Mouse (Mus musculus): ENCODE measurements around the gene Slc16a11. TPM values are rescaled to one million over a fixed set of nuclear protein-coding genes. Genes with fewer than 3 reads are reported as not detected.

The Slc16a11 gene
- polyA plus RNA-seq, 1 experiment from 2014 or later = 0.36 TPM

- Histone ChIP-seq H3K36me3 (ENCODE audit: control insufficient read depth, insufficient read depth, low read length) (no peaks in the 10 kb centered on the region), H3K4me3 (ENCODE audit: low read depth, low read length) (no peak overlapping the region), H3K27me3 (ENCODE audit: control insufficient read depth, insufficient read depth, low read length) (no peaks in the 10 kb centered on the region), H3K27ac (ENCODE audit: low read depth, low read length) (no peak overlapping the region), H3K4me2 (no peak overlapping the region), H3K4me1 (ENCODE audit: control insufficient read depth, insufficient read depth, low read length) (no peaks in the 10 kb centered on the region), H3K9me3 (replicated peaks; ENCODE audit: control insufficient read depth, low read length) (no peaks in the 10 kb centered on the region), H3K9ac (ENCODE audit: low read depth, low read length) (no peak overlapping the region)
- no peak for ATAC-seq (replicated peaks; ENCODE audit: insufficient number of reproducible peaks, low FRiP score, low TSS enrichment)
- whole genome bisulfite sequencing (ENCODE audit: insufficient replicate concordance) = 82% methylated on average over 4 of the region's 4 CpGs
These were observed 20.4 kb upstream of the Slc16a11 start for GRCm38 (mm10) chr11:70192157-70192556.

DNA sequence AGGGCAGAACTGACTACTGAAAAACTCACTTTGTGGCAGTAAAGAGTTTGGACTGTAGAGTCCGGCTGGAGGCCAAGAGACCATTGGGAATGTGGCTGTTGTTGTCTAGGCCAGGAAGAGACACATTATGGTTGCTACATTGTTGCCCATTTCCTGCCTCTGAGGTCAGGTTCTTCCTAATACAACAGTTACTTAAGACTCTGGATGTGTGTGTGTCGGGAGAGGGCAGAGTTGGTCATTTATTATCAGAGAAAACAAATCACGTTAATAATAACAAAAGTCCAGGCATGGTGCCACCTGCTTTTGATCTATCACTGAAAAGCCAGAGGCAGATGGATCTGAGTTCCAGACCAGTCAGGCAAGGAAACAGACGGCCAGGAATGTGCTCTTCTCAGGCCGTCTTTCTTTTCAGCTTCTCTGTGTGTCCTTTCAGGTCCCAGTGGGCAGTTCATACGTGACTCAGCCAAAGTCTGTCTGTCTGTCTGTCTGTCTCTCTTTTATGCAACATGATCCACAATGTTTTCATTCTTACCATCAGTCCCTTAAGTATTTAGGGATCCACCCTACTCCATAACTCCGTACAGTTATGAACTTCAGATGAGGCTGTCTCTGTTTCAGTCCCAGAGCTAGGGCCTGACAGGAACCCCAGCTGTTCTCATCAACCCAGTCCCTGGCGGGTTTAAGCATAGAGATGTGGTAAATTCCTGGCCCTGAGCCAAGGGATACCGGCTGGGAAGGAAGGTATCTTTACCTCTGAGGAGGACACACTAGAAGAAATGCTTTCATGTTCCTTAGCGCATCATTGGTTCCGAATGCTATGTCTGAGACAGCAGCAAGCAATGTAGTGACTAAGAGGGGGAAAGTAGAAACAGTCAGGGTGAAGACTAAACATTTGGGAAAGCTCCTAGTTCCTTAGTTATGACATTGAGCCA lies 18.9 kb upstream of the Slc16a11 start:
- H3K9ac ChIP-seq (ENCODE audit: low read depth, low read length) = no peak overlapping the region
- H3K36me3 ChIP-seq (ENCODE audit: control insufficient read depth, insufficient read depth, low read length) = no peaks in the 10 kb centered on the region
- ATAC-seq (replicated peaks; ENCODE audit: insufficient number of reproducible peaks, low FRiP score, low TSS enrichment) = no peak
- no peak overlapping the region for H3K4me2 ChIP-seq
- no peaks in the 10 kb centered on the region for H3K9me3 ChIP-seq (replicated peaks; ENCODE audit: control insufficient read depth, low read length)
- 53% methylated on average over 11 of the region's 11 CpGs for WGBS (ENCODE audit: insufficient replicate concordance)
- H3K4me1 ChIP-seq (ENCODE audit: control insufficient read depth, insufficient read depth, low read length) = no peaks in the 10 kb centered on the region
- H3K4me3 ChIP-seq (ENCODE audit: low read depth, low read length) = no peak overlapping the region
- H3K27me3 ChIP-seq (ENCODE audit: control insufficient read depth, insufficient read depth, low read length) = no peaks in the 10 kb centered on the region
- H3K27ac ChIP-seq (ENCODE audit: low read depth, low read length) = no peak overlapping the region

- H3K27me3 ChIP-seq (ENCODE audit: control insufficient read depth, insufficient read depth, low read length) = no peaks in the 10 kb centered on the region
- no peak overlapping the region for H3K27ac ChIP-seq (ENCODE audit: low read depth, low read length)
- no peak overlapping the region for H3K4me3 ChIP-seq (ENCODE audit: low read depth, low read length)
- no peaks in the 10 kb centered on the region for H3K36me3 ChIP-seq (ENCODE audit: control insufficient read depth, insufficient read depth, low read length)
- no peak overlapping the region for H3K9ac ChIP-seq (ENCODE audit: low read depth, low read length)
- 83% methylated on average over 3 of the region's 3 CpGs for WGBS (ENCODE audit: insufficient replicate concordance)
- no peaks in the 10 kb centered on the region for H3K9me3 ChIP-seq (replicated peaks; ENCODE audit: control insufficient read depth, low read length)
- no peak for ATAC-seq (replicated peaks; ENCODE audit: insufficient number of reproducible peaks, low FRiP score, low TSS enrichment)
- H3K4me2 ChIP-seq = no peak overlapping the region
- no peaks in the 10 kb centered on the region for H3K4me1 ChIP-seq (ENCODE audit: control insufficient read depth, insufficient read depth, low read length)
These were observed 14.2 kb upstream of the Slc16a11 start for GRCm38 (mm10) chr11:70198332-70198731.

GRCm38 (mm10) chr11:70199107-70199506 lies 13.4 kb upstream of the Slc16a11 start:
- H3K36me3 ChIP-seq (ENCODE audit: control insufficient read depth, insufficient read depth, low read length) = no peaks in the 10 kb centered on the region
- no peak overlapping the region for H3K4me3 ChIP-seq (ENCODE audit: low read depth, low read length)
- ATAC-seq (replicated peaks; ENCODE audit: insufficient number of reproducible peaks, low FRiP score, low TSS enrichment) = no peak
- H3K27ac ChIP-seq (ENCODE audit: low read depth, low read length) = no peak overlapping the region
- WGBS (ENCODE audit: insufficient replicate concordance) = 76% methylated on average over 8 of the region's 8 CpGs
- no peak overlapping the region for H3K4me2 ChIP-seq
- H3K9me3 ChIP-seq (replicated peaks; ENCODE audit: control insufficient read depth, low read length) = no peaks in the 10 kb centered on the region
- no peaks in the 10 kb centered on the region for H3K4me1 ChIP-seq (ENCODE audit: control insufficient read depth, insufficient read depth, low read length)
- H3K27me3 ChIP-seq (ENCODE audit: control insufficient read depth, insufficient read depth, low read length) = no peaks in the 10 kb centered on the region
- H3K9ac ChIP-seq (ENCODE audit: low read depth, low read length) = no peak overlapping the region

DNA sequence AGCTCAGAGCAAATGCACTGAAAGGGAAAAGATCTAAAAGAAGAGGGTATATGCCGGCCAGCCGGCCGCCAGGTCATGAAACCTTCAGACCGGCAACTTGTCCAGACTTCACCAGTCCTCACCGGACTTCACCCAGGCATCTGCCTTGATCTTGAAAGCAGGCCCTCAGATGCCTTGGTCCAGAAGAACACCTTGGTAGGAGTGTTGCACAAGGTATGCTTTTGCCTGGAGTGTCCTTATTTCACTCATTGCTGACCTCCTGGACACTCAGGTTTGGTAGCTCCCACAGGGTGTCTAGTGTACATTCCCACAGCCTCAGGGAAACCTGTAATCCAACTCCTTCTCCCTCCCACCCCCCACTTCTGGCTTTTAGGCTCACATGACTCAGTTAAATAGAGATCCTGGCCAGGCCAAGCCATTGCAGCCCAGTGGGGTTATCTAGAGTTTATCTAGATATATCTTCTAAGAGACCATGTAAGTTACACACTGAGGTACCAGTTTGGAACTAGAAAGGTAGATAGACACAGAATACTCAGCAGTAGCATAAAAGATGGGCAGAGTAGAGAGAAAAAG lies 12.4 kb upstream of the Slc16a11 start:
- H3K27ac ChIP-seq (ENCODE audit: low read depth, low read length) = no peak overlapping the region
- H3K27me3 ChIP-seq (ENCODE audit: control insufficient read depth, insufficient read depth, low read length) = peaks cover 3% of the 10 kb centered on the region; the same call in 1 of the 2 replicates
- no peaks in the 10 kb centered on the region for H3K4me1 ChIP-seq (ENCODE audit: control insufficient read depth, insufficient read depth, low read length)
- no peak for ATAC-seq (replicated peaks; ENCODE audit: insufficient number of reproducible peaks, low FRiP score, low TSS enrichment)
- no peak overlapping the region for H3K4me3 ChIP-seq (ENCODE audit: low read depth, low read length)
- H3K36me3 ChIP-seq (ENCODE audit: control insufficient read depth, insufficient read depth, low read length) = no peaks in the 10 kb centered on the region
- H3K4me2 ChIP-seq = no peak overlapping the region
- 85% methylated on average over 5 of the region's 5 CpGs for WGBS (ENCODE audit: insufficient replicate concordance)
- H3K9me3 ChIP-seq (replicated peaks; ENCODE audit: control insufficient read depth, low read length) = no peaks in the 10 kb centered on the region
- H3K9ac ChIP-seq (ENCODE audit: low read depth, low read length) = no peak overlapping the region

DNA sequence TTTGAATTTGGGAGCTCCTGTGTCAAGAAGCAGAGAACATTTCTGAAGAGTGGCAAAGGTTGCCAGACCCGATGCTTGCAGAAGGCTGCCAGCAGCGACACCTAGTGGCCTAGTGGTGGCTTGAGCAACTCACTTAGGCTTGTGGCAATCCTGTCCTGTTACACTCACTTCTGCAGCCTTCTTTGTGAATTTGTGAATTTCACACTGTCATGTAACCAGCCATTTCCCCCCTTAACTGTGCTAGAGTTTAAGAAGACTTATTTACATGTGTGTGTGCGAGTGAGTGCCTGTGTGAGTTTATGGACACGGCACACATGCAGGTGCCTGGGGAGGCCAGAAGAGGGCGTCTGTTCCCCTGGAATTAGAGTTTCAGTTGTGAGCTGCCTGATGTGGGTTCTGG lies 10.9 kb upstream of the Slc16a11 start:
- no peaks in the 10 kb centered on the region for H3K9me3 ChIP-seq (replicated peaks; ENCODE audit: control insufficient read depth, low read length)
- no peak overlapping the region for H3K4me2 ChIP-seq
- no peak for ATAC-seq (replicated peaks; ENCODE audit: insufficient number of reproducible peaks, low FRiP score, low TSS enrichment)
- no peaks in the 10 kb centered on the region for H3K36me3 ChIP-seq (ENCODE audit: control insufficient read depth, insufficient read depth, low read length)
- no peaks in the 10 kb centered on the region for H3K4me1 ChIP-seq (ENCODE audit: control insufficient read depth, insufficient read depth, low read length)
- peaks cover 4% of the 10 kb centered on the region; the same call in 1 of the 2 replicates for H3K27me3 ChIP-seq (ENCODE audit: control insufficient read depth, insufficient read depth, low read length)
- 33% methylated on average over 5 of the region's 5 CpGs for WGBS (ENCODE audit: insufficient replicate concordance)
- H3K4me3 ChIP-seq (ENCODE audit: low read depth, low read length) = no peak overlapping the region
- H3K27ac ChIP-seq (ENCODE audit: low read depth, low read length) = no peak overlapping the region
- H3K9ac ChIP-seq (ENCODE audit: low read depth, low read length) = no peak overlapping the region

- H3K4me3 ChIP-seq (ENCODE audit: low read depth, low read length) = no peak overlapping the region
- H3K36me3 ChIP-seq (ENCODE audit: control insufficient read depth, insufficient read depth, low read length) = no peaks in the 10 kb centered on the region
- no peaks in the 10 kb centered on the region for H3K9me3 ChIP-seq (replicated peaks; ENCODE audit: control insufficient read depth, low read length)
- no peak for ATAC-seq (replicated peaks; ENCODE audit: insufficient number of reproducible peaks, low FRiP score, low TSS enrichment)
- no peak overlapping the region for H3K4me2 ChIP-seq
- H3K4me1 ChIP-seq (ENCODE audit: control insufficient read depth, insufficient read depth, low read length) = no peaks in the 10 kb centered on the region
- WGBS (ENCODE audit: insufficient replicate concordance) = 64% methylated on average over 2 of the region's 2 CpGs
- no peak overlapping the region for H3K9ac ChIP-seq (ENCODE audit: low read depth, low read length)
- no peak overlapping the region for H3K27ac ChIP-seq (ENCODE audit: low read depth, low read length)
- peaks cover 6% of the 10 kb centered on the region; the same call in 1 of the 2 replicates for H3K27me3 ChIP-seq (ENCODE audit: control insufficient read depth, insufficient read depth, low read length)
These were observed 5.8 kb upstream of the Slc16a11 start for GRCm38 (mm10) chr11:70206801-70207200.

- Histone ChIP-seq H3K36me3 (ENCODE audit: control insufficient read depth, insufficient read depth, low read length) (no peaks in the 10 kb centered on the region), H3K27ac (ENCODE audit: low read depth, low read length) (no peak overlapping the region), H3K4me3 (ENCODE audit: low read depth, low read length) (no peak overlapping the region), H3K27me3 (ENCODE audit: control insufficient read depth, insufficient read depth, low read length) (peaks cover 6% of the 10 kb centered on the region; the same call in 1 of the 2 replicates), H3K4me1 (ENCODE audit: control insufficient read depth, insufficient read depth, low read length) (no peaks in the 10 kb centered on the region), H3K4me2 (no peak overlapping the region), H3K9ac (ENCODE audit: low read depth, low read length) (no peak overlapping the region), H3K9me3 (replicated peaks; ENCODE audit: control insufficient read depth, low read length) (no peaks in the 10 kb centered on the region)
- WGBS (ENCODE audit: insufficient replicate concordance) = 62% methylated on average over 7 of the region's 7 CpGs
- ATAC-seq (replicated peaks; ENCODE audit: insufficient number of reproducible peaks, low FRiP score, low TSS enrichment) = no peak
These were observed 5.3 kb upstream of the Slc16a11 start for GRCm38 (mm10) chr11:70207283-70207682.

All from heart, embryonic 11.5 days (tissue).